Mouse (Mus musculus): ENCODE results near the gene Nol11. TPM values are rescaled to one million over a fixed set of nuclear protein-coding genes. Genes with fewer than 3 reads are reported as not detected.

Gene Nol11
- total and polyA plus RNA-seq, 3 experiments, result 62.1 to 172 (median 109) TPM

DNA sequence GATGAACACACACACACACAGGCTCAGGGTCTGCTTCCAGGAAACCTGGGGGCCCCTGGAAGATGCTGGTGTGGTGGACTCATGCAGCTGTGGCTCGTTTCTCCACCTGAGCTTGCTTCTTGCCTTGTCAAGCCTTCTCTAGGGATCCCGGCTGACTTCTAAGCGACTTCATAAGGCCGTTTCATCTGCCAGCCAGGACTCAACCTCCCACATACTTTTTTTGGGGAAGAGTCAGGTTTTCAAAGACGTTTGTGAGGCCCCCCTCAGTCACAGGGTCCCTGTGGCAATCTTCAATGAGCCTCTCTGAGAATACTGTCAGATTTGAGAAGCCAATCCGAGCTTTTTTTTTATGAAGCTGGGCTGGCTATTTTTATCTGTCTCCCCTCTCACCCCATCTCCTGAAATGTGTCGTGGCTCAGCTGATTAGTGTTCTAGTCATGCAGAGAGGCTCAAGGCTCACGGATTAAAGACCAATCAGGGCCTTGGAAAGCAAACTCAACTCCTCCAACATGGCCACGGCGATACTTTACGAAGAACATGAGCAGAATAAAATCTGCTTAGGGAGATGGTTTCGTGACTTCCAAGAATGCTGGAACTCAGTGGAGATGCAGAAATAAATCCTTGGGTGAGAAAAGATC, 33.5 kb upstream of the Nol11 start:
- TF ChIP-seq ETS1 (conservative IDR thresholded peaks at IDR 0.05; ENCODE audit: low read depth, low read length) (no peak), MEF2A (IDR thresholded peaks at IDR 0.05; ENCODE audit: borderline replicate concordance, low read depth, low read length) (no peak)
- Histone ChIP-seq H3K79me2 (replicated peaks; ENCODE audit: control insufficient read depth, extremely low read depth, insufficient read depth, poor library complexity, severe bottlenecking) (no peaks in the 10 kb centered on the region), H3K4me1 (ENCODE audit: control insufficient read depth in 1 of 2, insufficient read depth in 2 of 2) (no peaks in the 10 kb centered on the region; a peak in 1 of 4 replicates), H3K9ac (ENCODE audit: insufficient read depth, low read depth) (no peak overlapping the region), H3K4me2 (ENCODE audit: insufficient read depth, low read depth, poor library complexity, severe bottlenecking) (no peak overlapping the region), H3K9me3 (replicated peaks; ENCODE audit: low read length) (peaks cover under 1% of the 10 kb centered on the region), H3K36me3 (replicated peaks in 1 of 2; ENCODE audit: control insufficient read depth in 1 of 2, insufficient read depth in 1 of 2, low read length in 1 of 2) (peaks cover 0 to under 1% of the 10 kb centered on the region in 2 experiments), H3K27ac (ENCODE audit: insufficient read depth, low read depth) (no peak overlapping the region), H3K27me3 (replicated peaks) (no peaks in the 10 kb centered on the region), H3K4me3 (replicated peaks in 1 of 3; ENCODE audit: low read depth in 2 of 3, low read length in 2 of 3, poor library complexity in 1 of 3) (no peak overlapping the region)
- DNase-seq (ENCODE audit: extremely low read depth), result no peak
- dilution Hi-C loops (cut with MboI; ENCODE audit: extremely low pct_ligation_motif_present, extremely low pct_unique_long_range_greater_than_20kb, low sequenced_read_pairs) (no loop called here), in situ Hi-C loops (cut with MboI; ENCODE audit: low pct_ligation_motif_present, low pct_unique_long_range_greater_than_20kb, low sequenced_read_pairs) (no loop called here)

DNA sequence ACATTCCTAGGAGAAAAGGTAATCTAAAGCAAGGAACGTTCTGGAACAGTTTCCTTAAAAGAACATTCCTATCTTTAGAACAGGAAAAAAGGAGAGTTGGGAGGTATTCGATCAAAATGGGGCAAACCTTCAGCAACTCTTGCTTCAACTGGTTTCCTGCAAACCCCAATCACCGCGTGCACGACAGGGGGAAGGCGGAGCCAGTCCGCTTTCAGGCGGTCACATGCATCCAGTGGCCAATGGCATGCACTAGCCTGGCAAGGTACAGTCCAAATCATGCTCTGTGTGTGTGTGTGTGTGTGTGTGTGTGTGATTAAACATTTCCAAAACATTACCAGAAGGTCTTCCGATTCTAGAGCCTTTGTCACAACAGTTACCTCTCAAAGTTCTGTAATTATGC, 25.9 kb upstream of the Nol11 start:
- H3K36me3 ChIP-seq (replicated peaks in 1 of 2; ENCODE audit: control insufficient read depth in 1 of 2, insufficient read depth in 1 of 2, low read length in 1 of 2), result no peaks in the 10 kb centered on the region
- no peak overlapping the region for H3K4me3 ChIP-seq (replicated peaks in 1 of 3; ENCODE audit: low read depth in 2 of 3, low read length in 2 of 3, poor library complexity in 1 of 3)
- TF ChIP-seq ZKSCAN1 (IDR thresholded peaks at IDR 0.05; ENCODE audit: borderline replicate concordance, low read depth, low read length), result no peak
- no peak for TF ChIP-seq TBP (conservative IDR thresholded peaks at IDR 0.05; ENCODE audit: low read depth, low read length)
- no peak for TF ChIP-seq ZMIZ1 (IDR thresholded peaks at IDR 0.05; ENCODE audit: low read depth, low read length)
- TF ChIP-seq MXI1 (IDR thresholded peaks at IDR 0.05; ENCODE audit: low read depth, low read length), result no peak
- no peak for TF ChIP-seq MYC (IDR thresholded peaks at IDR 0.05; ENCODE audit: low read depth, low read length)
- TF ChIP-seq BHLHE40 (IDR thresholded peaks at IDR 0.05; ENCODE audit: low read depth, low read length), result no peak
- TF ChIP-seq NRF1 (IDR thresholded peaks at IDR 0.05; ENCODE audit: low read depth, low read length), result no peak
- TF ChIP-seq SMC3 (IDR thresholded peaks at IDR 0.05; ENCODE audit: low read depth, low read length), result no peak
- no peak for TF ChIP-seq POLR2A (IDR thresholded peaks at IDR 0.05; ENCODE audit: low read depth, low read length)
- no peak for TF ChIP-seq UBTF (IDR thresholded peaks at IDR 0.05; ENCODE audit: low read depth, low read length)
- no peak for TF ChIP-seq MEF2A (IDR thresholded peaks at IDR 0.05; ENCODE audit: borderline replicate concordance, low read depth, low read length)
- TF ChIP-seq ZC3H11A (IDR thresholded peaks at IDR 0.05; ENCODE audit: low read depth, low read length), result no peak
- TF ChIP-seq MAX (IDR thresholded peaks at IDR 0.05; ENCODE audit: low read length), result no peak
- no peak for TF ChIP-seq MAZ (IDR thresholded peaks at IDR 0.05; ENCODE audit: low read depth, low read length)
- H3K27me3 ChIP-seq (replicated peaks), result no peaks in the 10 kb centered on the region
- no peaks in the 10 kb centered on the region for H3K9me3 ChIP-seq (replicated peaks; ENCODE audit: low read length)
- no peak overlapping the region for H3K9ac ChIP-seq (ENCODE audit: insufficient read depth, low read depth)
- no peaks in the 10 kb centered on the region for H3K4me1 ChIP-seq (ENCODE audit: control insufficient read depth in 1 of 2, insufficient read depth in 2 of 2)
- no peak overlapping the region for H3K27ac ChIP-seq (ENCODE audit: insufficient read depth, low read depth)
- no peak overlapping the region for H3K4me2 ChIP-seq (ENCODE audit: insufficient read depth, low read depth, poor library complexity, severe bottlenecking)
- in situ Hi-C loops (cut with MboI; ENCODE audit: low pct_ligation_motif_present, low pct_unique_long_range_greater_than_20kb, low sequenced_read_pairs), result loop anchor here (5.0 kb wide), 1 partner anchor 257 kb away; the partner anchor contains the start of gene Pitpnc1
- dilution Hi-C loops (cut with MboI; ENCODE audit: extremely low pct_ligation_motif_present, extremely low pct_unique_long_range_greater_than_20kb, low sequenced_read_pairs), result no loop called here
- no peak for DNase-seq (ENCODE audit: extremely low read depth)
- H3K79me2 ChIP-seq (replicated peaks; ENCODE audit: control insufficient read depth, extremely low read depth, insufficient read depth, poor library complexity, severe bottlenecking), result no peaks in the 10 kb centered on the region
